Mouse (Mus musculus) small intestine, adult 2 months (tissue): ENCODE measurements around the gene 5730522E02Rik.

Experiments used
- CTCF ChIP-seq: fragments of 200-500 bp; IDR thresholded peaks from 2 replicates; pipeline ENCODE4 v1.5.1; 2012; ENCODE audit warnings: low read depth, mild to moderate bottlenecking, control low read depth, inconsistent platforms, low read length, moderate library complexity, mixed read lengths; ENCODE audit not compliant: insufficient replicate concordance, insufficient read length; ENCODE audit errors: extremely low read depth
- POLR2A ChIP-seq: fragments of 200-500 bp; IDR thresholded peaks from 2 replicates; pipeline ENCODE4 v1.6.1; 2012; ENCODE audit warnings: low read depth, mild to moderate bottlenecking, control low read depth, inconsistent platforms, low read length, moderate library complexity

- TF ChIP-seq POLR2A (no peak), CTCF (no peak)
Measured at GRCm38 (mm10) chr11:26201778-26202097, 8.8 kb downstream of the 5730522E02Rik start.
